Mouse (Mus musculus): ENCODE results near the gene Prm2. TPM values are rescaled to one million over a fixed set of nuclear protein-coding genes. Genes with fewer than 3 reads are reported as not detected.

Gene Prm2
- polyA plus RNA-seq, 1 experiment from 2014 or later: not detected

DNA sequence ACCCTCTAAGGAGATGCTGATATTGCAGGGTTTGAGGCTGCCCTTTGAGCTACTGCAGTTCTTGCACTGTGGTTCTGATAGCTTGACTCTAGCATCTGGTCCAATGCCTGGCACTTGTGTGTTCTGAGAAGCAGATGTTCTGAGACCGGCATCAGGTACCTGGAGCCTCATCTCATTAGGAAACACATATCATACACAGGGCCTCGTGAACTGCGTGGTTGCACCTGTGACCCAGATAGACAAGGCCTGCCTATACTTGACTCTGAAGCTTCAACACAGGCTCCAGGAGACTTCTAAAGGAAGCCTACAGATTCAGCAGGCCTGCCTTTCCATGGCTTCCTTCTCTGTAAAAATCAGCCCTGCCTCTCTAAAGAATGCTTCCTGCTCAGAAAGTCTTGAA is 40.5 kb upstream of the Prm2 start:
- Histone ChIP-seq H3K27me3 (ENCODE audit: control insufficient read depth, insufficient read depth, low read length) (no peaks in the 10 kb centered on the region), H3K36me3 (ENCODE audit: control insufficient read depth, insufficient read depth, low read length) (no peaks in the 10 kb centered on the region), H3K9me3 (ENCODE audit: control insufficient read depth, low read depth, low read length) (no peaks in the 10 kb centered on the region), H3K4me3 (ENCODE audit: low read depth, low read length) (no peak overlapping the region), H3K27ac (ENCODE audit: low read length) (no peak overlapping the region), H3K9ac (replicated peaks; ENCODE audit: low read depth, low read length) (no peak overlapping the region), H3K4me1 (ENCODE audit: control insufficient read depth, insufficient read depth, low read length) (peaks cover 7% of the 10 kb centered on the region), H3K4me2 (replicated peaks; ENCODE audit: low read depth, low read length) (no peak overlapping the region)
- 92% methylated on average over 3 of the region's 3 CpGs for WGBS
- ATAC-seq (ENCODE audit: insufficient number of reproducible peaks, insufficient read depth, low FRiP score, low read depth): no peak

DNA sequence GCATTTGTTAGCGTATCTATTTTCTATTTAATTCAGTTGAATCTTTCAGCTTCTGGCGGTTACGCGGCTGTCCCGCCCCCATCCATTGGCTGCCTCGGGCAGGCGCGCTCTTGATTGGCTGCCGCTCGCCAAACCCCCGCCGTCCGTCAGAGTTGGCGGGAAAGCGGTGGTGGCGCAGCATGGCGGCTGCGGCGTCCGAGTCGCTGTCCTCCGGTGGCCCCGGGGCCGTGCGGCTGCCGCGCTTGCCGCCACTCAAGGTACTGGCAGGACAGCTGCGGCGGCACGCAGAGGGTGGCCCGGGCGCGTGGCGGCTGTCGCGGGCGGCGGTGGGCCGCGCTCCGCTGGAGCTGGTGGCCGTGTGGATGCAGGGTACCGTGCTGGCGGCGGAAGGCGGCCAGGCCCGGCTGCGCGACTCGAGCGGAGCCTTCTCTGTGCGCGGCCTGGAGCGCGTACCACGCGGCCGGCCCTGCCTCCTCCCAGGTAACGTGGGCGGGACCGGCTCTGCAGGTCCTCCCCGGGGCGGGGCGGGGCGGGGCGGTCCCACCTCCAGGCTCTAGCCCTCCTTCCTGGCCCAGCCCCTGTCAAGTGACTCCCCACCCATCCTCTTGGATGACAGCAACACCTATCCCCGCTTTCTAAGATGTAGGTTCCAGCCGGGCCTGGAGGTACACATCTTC is 39.1 kb upstream of the Prm2 start, which contains the start of gene Rmi2:
Gene Rmi2, plus strand, starts transcription at position 149 of the 677 bp plus-strand sequence.
- peak; percentile 96 for ATAC-seq (ENCODE audit: insufficient number of reproducible peaks, insufficient read depth, low FRiP score, low read depth)
- WGBS: under 1% methylated on average over 69 of the region's 69 CpGs
- H3K4me3 ChIP-seq (ENCODE audit: low read depth, low read length): peak within 1 kb of the TSS; percentile 72
- peak within 1 kb of the TSS; percentile 68 for H3K4me2 ChIP-seq (replicated peaks; ENCODE audit: low read depth, low read length)
- no peaks in the 10 kb centered on the region for H3K36me3 ChIP-seq (ENCODE audit: control insufficient read depth, insufficient read depth, low read length)
- peak within 1 kb of the TSS; percentile 91; the same call in 1 of the 2 replicates for H3K27ac ChIP-seq (ENCODE audit: low read length)
- H3K27me3 ChIP-seq (ENCODE audit: control insufficient read depth, insufficient read depth, low read length): no peaks in the 10 kb centered on the region
- H3K9me3 ChIP-seq (ENCODE audit: control insufficient read depth, low read depth, low read length): no peaks in the 10 kb centered on the region
- peak within 1 kb of the TSS; percentile 67 for H3K9ac ChIP-seq (replicated peaks; ENCODE audit: low read depth, low read length)
- peaks cover 7% of the 10 kb centered on the region for H3K4me1 ChIP-seq (ENCODE audit: control insufficient read depth, insufficient read depth, low read length)

DNA sequence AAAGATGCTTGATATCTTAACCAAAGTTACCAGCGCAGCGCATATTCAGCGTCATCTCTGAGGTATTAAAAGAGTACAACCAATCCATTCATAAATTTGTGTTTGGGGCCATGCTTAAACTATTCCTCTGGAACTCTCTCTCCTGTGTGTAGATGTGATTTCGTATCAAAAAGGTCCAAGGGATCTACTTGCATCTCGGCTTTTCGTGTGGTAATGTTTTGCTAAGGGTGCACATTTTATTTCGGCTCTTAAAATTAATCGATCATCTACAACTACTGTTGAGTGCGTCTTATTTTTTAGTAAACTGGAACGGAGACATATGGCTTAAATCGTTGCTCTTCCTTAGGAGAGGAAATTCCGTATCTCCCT is 38.6 kb upstream of the Prm2 start:
- no peaks in the 10 kb centered on the region for H3K27me3 ChIP-seq (ENCODE audit: control insufficient read depth, insufficient read depth, low read length)
- no peak for ATAC-seq (ENCODE audit: insufficient number of reproducible peaks, insufficient read depth, low FRiP score, low read depth)
- H3K4me3 ChIP-seq (ENCODE audit: low read depth, low read length): peak overlapping the region; percentile 72
- peak overlapping the region; percentile 67; the same call in 1 of the 2 replicates for H3K9ac ChIP-seq (replicated peaks; ENCODE audit: low read depth, low read length)
- H3K36me3 ChIP-seq (ENCODE audit: control insufficient read depth, insufficient read depth, low read length): no peaks in the 10 kb centered on the region
- WGBS: 5% methylated on average over 12 of the region's 12 CpGs
- no peak overlapping the region for H3K27ac ChIP-seq (ENCODE audit: low read length)
- no peaks in the 10 kb centered on the region for H3K9me3 ChIP-seq (ENCODE audit: control insufficient read depth, low read depth, low read length)
- peaks cover 7% of the 10 kb centered on the region for H3K4me1 ChIP-seq (ENCODE audit: control insufficient read depth, insufficient read depth, low read length)
- peak overlapping the region; percentile 68 for H3K4me2 ChIP-seq (replicated peaks; ENCODE audit: low read depth, low read length)

DNA sequence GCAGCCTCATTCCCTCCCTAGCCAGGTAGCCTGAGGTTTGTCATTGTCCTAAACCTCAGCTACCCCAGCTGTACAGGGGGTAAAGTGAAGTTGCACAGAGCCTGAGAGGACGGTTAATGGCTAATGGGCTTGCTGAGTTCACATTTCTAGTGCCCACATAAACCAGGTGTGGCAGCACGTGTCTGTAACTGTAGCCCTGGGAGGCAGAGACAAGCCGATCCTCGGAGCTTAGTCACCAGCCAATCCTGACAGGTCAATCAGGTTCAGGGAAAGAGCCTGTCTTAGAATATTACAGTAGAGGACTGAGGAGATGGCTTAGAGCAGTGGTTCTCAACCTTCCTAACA is 32.5 kb upstream of the Prm2 start:
- 81% methylated on average over 4 of the region's 4 CpGs for WGBS
- no peaks in the 10 kb centered on the region for H3K4me1 ChIP-seq (ENCODE audit: control insufficient read depth, insufficient read depth, low read length)
- H3K9ac ChIP-seq (replicated peaks; ENCODE audit: low read depth, low read length): no peak overlapping the region
- ATAC-seq (ENCODE audit: insufficient number of reproducible peaks, insufficient read depth, low FRiP score, low read depth): no peak
- no peaks in the 10 kb centered on the region for H3K27me3 ChIP-seq (ENCODE audit: control insufficient read depth, insufficient read depth, low read length)
- no peak overlapping the region for H3K27ac ChIP-seq (ENCODE audit: low read length)
- H3K9me3 ChIP-seq (ENCODE audit: control insufficient read depth, low read depth, low read length): no peaks in the 10 kb centered on the region
- no peaks in the 10 kb centered on the region for H3K36me3 ChIP-seq (ENCODE audit: control insufficient read depth, insufficient read depth, low read length)
- H3K4me3 ChIP-seq (ENCODE audit: low read depth, low read length): no peak overlapping the region
- H3K4me2 ChIP-seq (replicated peaks; ENCODE audit: low read depth, low read length): no peak overlapping the region

DNA sequence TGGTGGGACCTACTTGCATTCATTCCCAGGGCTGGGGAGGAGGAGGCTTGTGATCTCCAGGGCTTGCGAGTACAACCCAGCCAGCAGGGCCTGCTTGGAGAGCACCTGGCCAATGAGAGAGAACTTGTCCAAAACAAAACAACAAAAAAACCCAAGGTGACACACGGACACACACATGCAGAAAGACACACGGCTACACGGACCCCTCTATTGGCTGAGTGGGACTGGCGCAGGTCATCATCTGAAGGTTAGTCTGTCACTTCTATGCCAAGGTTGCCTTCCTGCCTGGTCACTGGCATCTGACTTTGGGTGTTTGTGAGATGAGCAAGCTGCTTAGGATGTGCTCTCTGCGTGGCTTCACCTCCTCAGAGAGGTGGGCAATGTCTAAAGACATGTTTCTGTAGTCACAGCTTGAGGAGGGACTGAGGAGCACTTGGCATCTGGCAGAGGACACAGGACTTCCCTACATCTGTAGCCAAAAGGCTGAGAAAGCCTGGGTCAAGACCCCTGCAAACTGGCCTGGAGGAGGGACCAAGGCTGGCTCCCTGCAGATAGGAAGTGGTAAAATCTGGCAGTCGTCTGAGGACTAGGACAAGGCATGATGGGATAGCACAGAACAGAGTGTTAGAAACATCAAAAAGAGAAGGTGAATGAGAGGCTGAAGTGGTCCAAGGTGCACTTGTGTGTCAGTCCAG is 32.0 kb upstream of the Prm2 start:
- H3K9me3 ChIP-seq (ENCODE audit: control insufficient read depth, low read depth, low read length): no peaks in the 10 kb centered on the region
- WGBS: 82% methylated on average over 7 of the region's 7 CpGs
- H3K27me3 ChIP-seq (ENCODE audit: control insufficient read depth, insufficient read depth, low read length): no peaks in the 10 kb centered on the region
- no peak overlapping the region for H3K9ac ChIP-seq (replicated peaks; ENCODE audit: low read depth, low read length)
- H3K4me1 ChIP-seq (ENCODE audit: control insufficient read depth, insufficient read depth, low read length): no peaks in the 10 kb centered on the region
- no peak overlapping the region for H3K4me2 ChIP-seq (replicated peaks; ENCODE audit: low read depth, low read length)
- no peak for ATAC-seq (ENCODE audit: insufficient number of reproducible peaks, insufficient read depth, low FRiP score, low read depth)
- no peak overlapping the region for H3K4me3 ChIP-seq (ENCODE audit: low read depth, low read length)
- H3K27ac ChIP-seq (ENCODE audit: low read length): no peak overlapping the region
- no peaks in the 10 kb centered on the region for H3K36me3 ChIP-seq (ENCODE audit: control insufficient read depth, insufficient read depth, low read length)

DNA sequence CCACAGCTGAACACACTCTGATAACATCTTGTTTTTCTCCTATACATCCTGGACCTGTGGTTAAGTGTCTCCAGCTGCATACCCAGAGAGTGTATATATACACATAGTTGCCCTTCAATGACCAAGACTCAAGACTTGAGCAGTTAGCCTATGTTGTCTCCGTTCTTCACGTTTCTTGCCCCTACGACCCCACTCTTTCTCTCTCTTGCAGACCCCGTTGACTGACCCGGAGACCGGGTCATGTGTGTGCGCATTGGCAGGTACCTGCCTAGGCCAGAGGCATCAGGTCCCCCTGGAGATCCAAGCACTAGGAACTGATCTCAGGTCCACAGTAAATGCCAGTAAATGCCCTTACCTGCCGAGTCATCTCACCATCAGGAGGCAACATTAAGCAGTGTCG is 31.3 kb upstream of the Prm2 start:
- H3K4me3 ChIP-seq (ENCODE audit: low read depth, low read length): no peak overlapping the region
- no peak overlapping the region for H3K4me2 ChIP-seq (replicated peaks; ENCODE audit: low read depth, low read length)
- H3K4me1 ChIP-seq (ENCODE audit: control insufficient read depth, insufficient read depth, low read length): no peaks in the 10 kb centered on the region
- 87% methylated on average over 9 of the region's 9 CpGs for WGBS
- no peak for ATAC-seq (ENCODE audit: insufficient number of reproducible peaks, insufficient read depth, low FRiP score, low read depth)
- H3K27ac ChIP-seq (ENCODE audit: low read length): no peak overlapping the region
- H3K9me3 ChIP-seq (ENCODE audit: control insufficient read depth, low read depth, low read length): no peaks in the 10 kb centered on the region
- no peak overlapping the region for H3K9ac ChIP-seq (replicated peaks; ENCODE audit: low read depth, low read length)
- H3K36me3 ChIP-seq (ENCODE audit: control insufficient read depth, insufficient read depth, low read length): no peaks in the 10 kb centered on the region
- no peaks in the 10 kb centered on the region for H3K27me3 ChIP-seq (ENCODE audit: control insufficient read depth, insufficient read depth, low read length)

DNA sequence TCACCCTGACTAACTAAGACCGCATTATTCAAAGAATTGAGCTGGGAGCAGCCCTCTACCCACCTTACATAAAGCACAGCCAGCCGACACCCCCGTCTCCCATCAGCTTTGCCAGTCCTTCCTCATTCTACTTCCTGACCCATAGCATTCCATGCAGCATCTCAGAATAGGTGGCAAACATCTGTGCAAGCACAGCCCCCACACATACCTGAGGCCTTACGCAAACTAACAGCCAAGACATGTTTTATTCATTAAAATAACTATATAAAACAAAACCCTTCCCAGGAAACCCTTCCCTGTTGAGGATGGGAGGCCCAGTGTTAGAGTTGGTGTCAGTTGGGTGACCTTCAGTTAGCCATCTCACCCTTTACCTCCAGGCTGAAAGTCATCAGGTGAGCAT is 29.9 kb upstream of the Prm2 start:
- Histone ChIP-seq H3K9me3 (ENCODE audit: control insufficient read depth, low read depth, low read length) (no peaks in the 10 kb centered on the region), H3K9ac (replicated peaks; ENCODE audit: low read depth, low read length) (no peak overlapping the region), H3K4me2 (replicated peaks; ENCODE audit: low read depth, low read length) (no peak overlapping the region), H3K4me3 (ENCODE audit: low read depth, low read length) (no peak overlapping the region), H3K27me3 (ENCODE audit: control insufficient read depth, insufficient read depth, low read length) (no peaks in the 10 kb centered on the region), H3K27ac (ENCODE audit: low read length) (no peak overlapping the region), H3K36me3 (ENCODE audit: control insufficient read depth, insufficient read depth, low read length) (no peaks in the 10 kb centered on the region), H3K4me1 (ENCODE audit: control insufficient read depth, insufficient read depth, low read length) (no peaks in the 10 kb centered on the region)
- ATAC-seq (ENCODE audit: insufficient number of reproducible peaks, insufficient read depth, low FRiP score, low read depth): no peak
- WGBS: 80% methylated on average over 4 of the region's 4 CpGs

DNA sequence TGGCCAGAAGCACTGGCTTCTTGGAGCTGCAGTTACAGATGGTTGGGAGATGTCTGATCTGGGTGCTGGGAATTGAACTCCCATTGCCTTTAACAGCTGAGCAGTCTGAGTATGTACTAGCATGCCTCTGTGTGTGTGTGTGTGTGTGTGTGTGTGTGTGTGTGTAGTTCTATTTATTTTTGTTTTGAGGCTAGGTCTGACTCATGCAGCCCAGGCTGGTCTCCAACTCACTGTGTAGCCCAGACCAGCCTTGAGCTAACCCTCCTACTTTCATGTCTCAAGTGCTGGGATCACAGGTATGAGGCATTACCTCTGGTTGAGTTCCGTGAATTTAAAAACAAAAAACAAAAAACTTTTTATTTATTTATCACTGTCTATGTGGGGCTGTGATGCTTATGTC is 28.6 kb upstream of the Prm2 start:
- no peak for ATAC-seq (ENCODE audit: insufficient number of reproducible peaks, insufficient read depth, low FRiP score, low read depth)
- no peaks in the 10 kb centered on the region for H3K4me1 ChIP-seq (ENCODE audit: control insufficient read depth, insufficient read depth, low read length)
- 81% methylated on average over 1 of the region's 1 CpGs for WGBS
- H3K36me3 ChIP-seq (ENCODE audit: control insufficient read depth, insufficient read depth, low read length): no peaks in the 10 kb centered on the region
- no peak overlapping the region for H3K4me2 ChIP-seq (replicated peaks; ENCODE audit: low read depth, low read length)
- no peak overlapping the region for H3K9ac ChIP-seq (replicated peaks; ENCODE audit: low read depth, low read length)
- no peaks in the 10 kb centered on the region for H3K27me3 ChIP-seq (ENCODE audit: control insufficient read depth, insufficient read depth, low read length)
- no peak overlapping the region for H3K27ac ChIP-seq (ENCODE audit: low read length)
- no peaks in the 10 kb centered on the region for H3K9me3 ChIP-seq (ENCODE audit: control insufficient read depth, low read depth, low read length)
- no peak overlapping the region for H3K4me3 ChIP-seq (ENCODE audit: low read depth, low read length)

Measured in stomach, embryonic 14.5 days (tissue).